Mouse (Mus musculus): ENCODE results near the gene Il16. TPM values are rescaled to one million over a fixed set of nuclear protein-coding genes. Genes with fewer than 3 reads are reported as not detected.

Gene Il16
- polyA plus RNA-seq, 1 experiment, result 0.11 TPM

DNA sequence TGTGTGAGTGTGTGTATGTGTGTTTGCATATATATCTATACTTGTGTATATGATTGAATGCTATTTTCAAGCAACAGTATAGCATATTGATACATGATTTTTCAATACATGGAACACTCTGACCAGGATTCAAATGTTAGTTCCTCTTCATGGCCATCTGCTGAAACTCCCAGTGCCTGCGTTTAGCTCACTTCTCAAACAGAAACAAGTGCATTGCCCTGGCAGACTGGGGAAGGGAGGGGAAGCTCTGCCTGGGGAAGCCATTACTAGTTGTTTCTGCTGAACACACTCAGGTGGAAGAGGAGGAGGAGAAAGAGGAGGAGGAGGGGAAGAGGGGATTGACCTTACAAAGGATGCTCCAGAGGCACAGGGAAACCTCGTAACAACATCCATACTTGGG, 3.5 kb downstream of the Il16 start:
- H3ac ChIP-seq (ENCODE audit: control insufficient read depth, insufficient read length), result no peak overlapping the region
- no peaks in the 10 kb centered on the region for H3K27me3 ChIP-seq (ENCODE audit: control insufficient read depth, insufficient read depth, insufficient read length)
- H3K79me2 ChIP-seq (ENCODE audit: control insufficient read depth, insufficient read depth), result no peaks in the 10 kb centered on the region
- H3K4me2 ChIP-seq (ENCODE audit: low read depth), result no peak overlapping the region
- TF ChIP-seq MYOD1 (IDR thresholded peaks at IDR 0.05; ENCODE audit: control insufficient read depth in 1 of 3, insufficient read length in 2 of 3, low read depth in 2 of 3), result no peak
- TF ChIP-seq POLR2AphosphoS2 (IDR thresholded peaks at IDR 0.05; ENCODE audit: insufficient read length, low read depth), result no peak
- no peak for TF ChIP-seq CEBPB (IDR thresholded peaks at IDR 0.05; ENCODE audit: insufficient read depth, poor library complexity, severe bottlenecking)
- TF ChIP-seq REST (IDR thresholded peaks at IDR 0.05; ENCODE audit: insufficient read depth, insufficient read length), result no peak
- H3K4me3 ChIP-seq, result no peak overlapping the region
- H3K36me3 ChIP-seq (ENCODE audit: control insufficient read depth, insufficient read depth), result no peaks in the 10 kb centered on the region

DNA sequence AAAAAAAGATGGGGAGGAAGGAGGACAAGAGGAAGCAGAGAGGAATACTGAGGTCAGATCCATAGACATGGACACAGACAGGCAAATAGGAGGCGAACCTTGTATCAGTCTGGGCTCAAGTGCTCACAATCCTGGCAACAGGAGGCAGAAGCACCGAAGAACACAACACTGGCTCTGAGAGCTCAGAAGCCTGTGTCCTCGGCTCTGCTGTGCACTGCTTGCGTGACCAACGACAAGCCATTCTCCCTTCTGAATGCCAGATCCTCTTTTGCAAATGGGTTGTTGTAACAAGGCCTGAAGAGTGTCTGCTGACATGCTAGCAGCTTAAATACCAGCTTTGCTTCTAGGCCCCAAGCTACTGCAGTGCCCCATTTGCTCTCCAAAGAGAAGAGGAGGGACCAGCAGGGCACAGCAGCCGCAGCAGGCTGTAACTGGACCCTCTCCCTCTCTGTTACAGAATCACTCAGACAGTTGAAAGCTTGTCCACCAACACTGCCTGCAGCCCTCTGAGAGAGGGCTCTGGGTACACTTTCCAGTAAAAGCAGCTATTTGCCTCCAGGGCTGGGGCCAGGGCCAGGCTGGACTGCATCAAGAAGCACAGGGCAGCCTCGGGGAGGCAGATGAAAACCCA, 5.7 kb downstream of the Il16 start:
- Histone ChIP-seq H3K4me3 (no peak overlapping the region), H3ac (ENCODE audit: control insufficient read depth, insufficient read length) (no peak overlapping the region), H3K27me3 (ENCODE audit: control insufficient read depth, insufficient read depth, insufficient read length) (no peaks in the 10 kb centered on the region), H3K79me2 (ENCODE audit: control insufficient read depth, insufficient read depth) (no peaks in the 10 kb centered on the region), H3K36me3 (ENCODE audit: control insufficient read depth, insufficient read depth) (no peaks in the 10 kb centered on the region), H3K4me2 (ENCODE audit: low read depth) (no peak overlapping the region)
- TF ChIP-seq CEBPB (IDR thresholded peaks at IDR 0.05; ENCODE audit: insufficient read depth, poor library complexity, severe bottlenecking) (no peak), SRF (IDR thresholded peaks at IDR 0.05; ENCODE audit: control insufficient read depth, insufficient read length, low read depth) (no peak), MYOG (IDR thresholded peaks at IDR 0.05; ENCODE audit: control insufficient read depth in 1 of 3, insufficient read depth in 1 of 3, insufficient read length in 2 of 3, low read depth in 2 of 3) (no peak), TCF12 (IDR thresholded peaks at IDR 0.05; ENCODE audit: insufficient read depth, poor library complexity, severe bottlenecking) (no peak), E2F4 (IDR thresholded peaks at IDR 0.05; ENCODE audit: insufficient read depth) (no peak), TCF3 (IDR thresholded peaks at IDR 0.05; ENCODE audit: insufficient read length, low read depth) (no peak), MYOD1 (IDR thresholded peaks at IDR 0.05; ENCODE audit: control insufficient read depth in 1 of 3, insufficient read length in 2 of 3, low read depth in 2 of 3) (no peak), REST (IDR thresholded peaks at IDR 0.05; ENCODE audit: insufficient read depth, insufficient read length) (no peak), POLR2A (IDR thresholded peaks at IDR 0.05; ENCODE audit: insufficient read length, low read depth) (no peak), MAX (IDR thresholded peaks at IDR 0.05; ENCODE audit: low read depth) (no peak)

DNA sequence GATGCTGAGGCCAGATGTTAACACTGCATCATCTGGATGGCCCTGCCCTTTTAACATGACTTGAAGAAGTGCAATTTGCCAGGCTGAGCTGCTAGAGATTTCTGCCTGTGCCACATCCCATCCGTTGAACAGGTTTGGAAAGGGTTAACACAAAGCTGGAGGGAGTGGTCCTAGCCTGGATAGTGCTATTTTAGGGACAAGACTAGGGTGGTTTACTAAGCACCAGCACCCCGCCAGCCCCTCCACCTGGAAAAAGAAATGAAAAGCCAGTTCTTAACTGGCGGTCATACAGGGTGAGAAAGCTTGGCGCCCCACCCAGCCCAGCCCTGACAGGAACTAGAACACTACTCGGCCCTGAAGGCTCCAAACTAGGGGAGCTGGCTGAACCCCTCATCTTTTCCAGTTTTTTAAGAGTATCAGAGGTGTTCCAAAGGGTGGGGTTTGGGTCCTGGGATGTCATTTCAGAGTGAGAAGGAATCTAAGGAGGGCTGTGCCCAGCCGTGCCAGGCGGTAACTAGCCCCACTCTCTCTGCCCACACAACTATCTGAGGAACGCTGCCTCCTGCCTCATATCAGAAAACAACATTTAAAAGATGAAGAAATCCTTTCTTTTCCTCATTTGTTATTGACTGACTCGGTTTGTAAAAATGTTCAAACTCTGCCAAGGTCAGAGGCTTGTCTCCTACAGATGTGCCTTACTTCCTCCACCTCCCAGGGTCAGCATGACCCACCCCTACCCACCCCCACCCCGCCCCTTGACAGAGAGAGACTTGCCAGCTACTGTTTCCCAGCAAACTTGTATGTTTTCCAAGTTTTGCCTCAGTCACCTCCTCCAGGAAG, 6.7 kb downstream of the Il16 start:
- H3K36me3 ChIP-seq (ENCODE audit: control insufficient read depth, insufficient read depth), result no peaks in the 10 kb centered on the region
- no peak overlapping the region for H3ac ChIP-seq (ENCODE audit: control insufficient read depth, insufficient read length)
- no peaks in the 10 kb centered on the region for H3K27me3 ChIP-seq (ENCODE audit: control insufficient read depth, insufficient read depth, insufficient read length)
- TF ChIP-seq TCF3 (IDR thresholded peaks at IDR 0.05; ENCODE audit: insufficient read length, low read depth), result no peak
- no peak for TF ChIP-seq POLR2A (IDR thresholded peaks at IDR 0.05; ENCODE audit: insufficient read length, low read depth)
- TF ChIP-seq USF1 (IDR thresholded peaks at IDR 0.05; ENCODE audit: low read depth), result no peak
- no peak for TF ChIP-seq MAX (IDR thresholded peaks at IDR 0.05; ENCODE audit: low read depth)
- no peak for TF ChIP-seq TCF12 (IDR thresholded peaks at IDR 0.05; ENCODE audit: insufficient read depth, poor library complexity, severe bottlenecking)
- TF ChIP-seq MYOG (IDR thresholded peaks at IDR 0.05; ENCODE audit: control insufficient read depth in 1 of 3, insufficient read depth in 1 of 3, insufficient read length in 2 of 3, low read depth in 2 of 3), result no peak
- TF ChIP-seq SRF (IDR thresholded peaks at IDR 0.05; ENCODE audit: control insufficient read depth, insufficient read length, low read depth), result no peak
- TF ChIP-seq MYOD1 (IDR thresholded peaks at IDR 0.05; ENCODE audit: control insufficient read depth in 1 of 3, insufficient read length in 2 of 3, low read depth in 2 of 3), result no peak
- H3K79me2 ChIP-seq (ENCODE audit: control insufficient read depth, insufficient read depth), result no peaks in the 10 kb centered on the region
- H3K4me3 ChIP-seq, result no peak overlapping the region
- no peak overlapping the region for H3K4me2 ChIP-seq (ENCODE audit: low read depth)

DNA sequence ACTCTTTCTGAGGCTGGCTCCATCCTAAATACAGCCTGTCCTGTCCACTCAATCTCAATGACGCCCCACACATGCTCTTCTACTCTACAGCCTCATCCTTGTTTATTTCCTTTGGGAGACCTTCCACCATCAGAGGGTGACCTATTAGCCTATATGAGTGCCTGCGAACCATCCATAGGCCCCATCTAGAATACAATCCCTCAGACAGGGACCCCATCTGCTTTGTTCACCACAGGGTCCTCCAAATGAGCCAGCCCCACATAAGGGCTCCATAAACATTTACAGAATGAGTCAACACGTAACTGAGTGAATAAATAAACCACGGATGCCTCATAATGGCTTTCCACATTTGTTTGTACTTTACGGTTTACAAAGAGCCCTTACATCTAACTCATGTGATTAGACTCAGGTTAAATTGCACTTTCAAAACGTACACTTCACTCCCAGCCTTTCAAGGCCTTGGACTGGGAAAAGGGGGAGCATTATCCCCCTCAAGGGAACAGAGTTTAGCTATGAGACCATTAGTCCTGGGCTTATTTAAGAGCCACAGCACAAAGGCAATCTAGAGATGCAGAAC, 7.5 kb downstream of the Il16 start:
- H3K4me3 ChIP-seq, result no peak overlapping the region
- no peaks in the 10 kb centered on the region for H3K79me2 ChIP-seq (ENCODE audit: control insufficient read depth, insufficient read depth)
- TF ChIP-seq USF1 (IDR thresholded peaks at IDR 0.05; ENCODE audit: low read depth) (no peak), TCF12 (IDR thresholded peaks at IDR 0.05; ENCODE audit: insufficient read depth, poor library complexity, severe bottlenecking) (no peak), MAX (IDR thresholded peaks at IDR 0.05; ENCODE audit: low read depth) (no peak), MYOD1 (IDR thresholded peaks at IDR 0.05; ENCODE audit: control insufficient read depth in 1 of 3, insufficient read length in 2 of 3, low read depth in 2 of 3) (no peak), E2F4 (IDR thresholded peaks at IDR 0.05; ENCODE audit: insufficient read depth) (no peak), MYOG (IDR thresholded peaks at IDR 0.05; ENCODE audit: control insufficient read depth in 1 of 3, insufficient read depth in 1 of 3, insufficient read length in 2 of 3, low read depth in 2 of 3) (no peak), TCF3 (IDR thresholded peaks at IDR 0.05; ENCODE audit: insufficient read length, low read depth) (no peak), CEBPB (IDR thresholded peaks at IDR 0.05; ENCODE audit: insufficient read depth, poor library complexity, severe bottlenecking) (no peak), POLR2A (IDR thresholded peaks at IDR 0.05; ENCODE audit: insufficient read length, low read depth) (no peak), POLR2AphosphoS2 (IDR thresholded peaks at IDR 0.05; ENCODE audit: insufficient read length, low read depth) (no peak), SRF (IDR thresholded peaks at IDR 0.05; ENCODE audit: control insufficient read depth, insufficient read length, low read depth) (no peak), REST (IDR thresholded peaks at IDR 0.05; ENCODE audit: insufficient read depth, insufficient read length) (no peak)

More for the DNA sequence above, 7.5 kb downstream of the Il16 start:
- Histone ChIP-seq H3ac (ENCODE audit: control insufficient read depth, insufficient read length) (no peak overlapping the region), H3K36me3 (ENCODE audit: control insufficient read depth, insufficient read depth) (no peaks in the 10 kb centered on the region), H3K4me2 (ENCODE audit: low read depth) (no peak overlapping the region), H3K27me3 (ENCODE audit: control insufficient read depth, insufficient read depth, insufficient read length) (no peaks in the 10 kb centered on the region)

Measured in myocyte (in vitro differentiated cells).